Comparison of ENCODE assay signal across 8 mouse cellular contexts in the genomic region with DNA sequence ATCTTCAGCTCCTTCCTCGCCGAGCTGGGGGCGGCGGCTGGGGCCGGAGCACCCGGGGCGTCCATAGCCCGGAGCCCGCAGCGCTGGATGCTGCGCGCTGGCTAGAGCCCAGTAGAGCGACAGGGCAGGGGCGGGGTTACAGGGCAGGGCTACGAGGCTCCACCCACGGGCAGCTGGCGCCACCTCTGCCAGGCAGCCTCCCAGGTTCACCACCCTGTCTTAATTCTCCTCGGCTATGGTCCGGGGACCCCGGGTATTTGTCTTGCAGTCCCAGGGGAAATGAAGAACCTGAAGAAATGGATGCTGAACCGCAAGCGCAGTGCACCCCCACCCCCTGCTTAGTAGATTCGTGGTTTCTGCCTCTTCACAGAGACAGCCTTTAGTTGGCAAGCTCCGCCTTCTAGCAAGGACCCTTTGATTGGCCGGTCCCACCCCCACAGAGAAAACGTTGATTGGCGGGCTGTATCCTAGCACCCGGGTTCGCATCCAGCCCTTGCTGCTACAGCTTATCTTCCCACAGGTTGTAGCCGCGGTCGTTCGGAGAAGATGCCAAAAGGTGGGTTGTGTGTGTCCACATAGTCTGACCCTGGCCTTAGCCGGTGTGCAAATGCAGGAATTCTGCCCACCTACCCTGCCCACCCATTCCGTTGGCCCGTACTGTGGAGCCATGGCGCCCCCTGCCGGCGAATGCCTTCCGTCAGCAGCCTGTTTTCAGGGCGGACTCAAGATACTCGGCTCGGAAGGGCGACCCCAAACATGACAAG. TPM values are rescaled to one million over a fixed set of nuclear protein-coding genes. Genes with fewer than 3 reads are reported as not detected.
DNase-seq lines count a peak whose midpoint lies in the region.

A gene (minus strand): TSS at position 385 of the 764 bp plus-strand sequence.

- peak; percentile 88 for DNase-seq in Muller cell, postnatal 12 days (ENCODE audit: inconsistent ontology term)
- peak; percentile 90 for DNase-seq in cerebellum, adult 9-10 months
- DNase-seq in frontal cortex, adult 2 months (ENCODE audit: extremely low spot score in 1 of 2, low spot score in 1 of 2): peak; percentile 81 to 86
- peak; percentile 81 for DNase-seq in hindbrain, embryonic 10.5 days (ENCODE audit: low spot score)
- DNase-seq in layer of hippocampus, postnatal 14 days (ENCODE audit: low spot score in 2 of 2): peak; percentile 88 to 90
- peak; percentile 88 for DNase-seq in lung, postnatal 10 days
- peak; percentile 77 for DNase-seq in ovary, postnatal 36 days (ENCODE audit: low spot score)
- peak; percentile 89 to 91 for DNase-seq in thymus, postnatal 36 days

- H3K9me3 ChIP-seq in hindbrain, embryonic 10.5 days: no peaks in the 10 kb centered on the region

- H3K27ac ChIP-seq in hindbrain, embryonic 10.5 days: peak within 1 kb of the TSS; percentile 100

- H3K4me3 ChIP-seq in hindbrain, embryonic 10.5 days: peak within 1 kb of the TSS; percentile 92

- 2% methylated on average over 44 of the region's 44 CpGs for WGBS in hindbrain, embryonic 10.5 days

- peaks cover 69% of the 10 kb centered on the region for H3K4me1 ChIP-seq in hindbrain, embryonic 10.5 days (replicated peaks)

- peaks cover 13% of the 10 kb centered on the region for H3K27me3 ChIP-seq in hindbrain, embryonic 10.5 days (ENCODE audit: insufficient read depth, poor library complexity, severe bottlenecking)

- H3K36me3 ChIP-seq in hindbrain, embryonic 10.5 days: peaks cover 85% of the 10 kb centered on the region

RNA-seq across cellular contexts. Expression of the gene that starts here (rescaled TPM):
- 37.7 and 43.4 TPM in 2 replicates for polyA plus RNA-seq in frontal cortex, adult 2 months (2012; rRNA removed)
- 1.9 and 2.2 TPM in 2 replicates for polyA plus RNA-seq in hindbrain, embryonic 10.5 days (2016; fragmentation: Nextera tagmentation; extraction: Ambion mirVana)
- 10 to 100 TPM; 42.3 to 42.9 TPM for total RNA-seq in layer of hippocampus, postnatal 14 days (2021)

Comparison
In these comparisons a context has a peak if more than half of its experiments do, and no peak if none do; other contexts are left out.
1. Peak in every context shown above with its lines: DNase-seq, H3K4me3 ChIP-seq and H3K27ac ChIP-seq.
2. RNA of the gene that starts here (polyA plus RNA-seq): 37.7 to 43.4 TPM in frontal cortex, adult 2 months; 1.9 to 2.2 TPM in hindbrain, embryonic 10.5 days; every median in the first group is over 10 times any median in the second.